ENCODE assay signal across 28 mouse cellular contexts in genomic region chr2:60646583-60646982, GRCm38 (mm10).
DNase-seq lines count a peak whose midpoint lies in the region; ATAC-seq and TF ChIP-seq lines count a peak whose summit lies in the region.
"Had no signal": no experiment of that assay in that cellular context is flagged by ENCODE, and none has a peak within 500 bp of the region (broad histone marks: within the 10 kb centered on the region; RNA-seq: fewer than 3 reads in every experiment).

No protein-coding gene starts in this region.

- TF ChIP-seq CTCF in hindbrain, postnatal 0 days (IDR thresholded peaks at IDR 0.05; ENCODE audit: low read depth): no peak
- no peak for TF ChIP-seq CTCF in brain, embryonic 14.5 days (IDR thresholded peaks at IDR 0.05; ENCODE audit: borderline replicate concordance, extremely low read depth, insufficient read depth, insufficient read length)

- H3K9me3 ChIP-seq in embryonic facial prominence, embryonic 12.5 days: no peaks in the 10 kb centered on the region
- H3K9me3 ChIP-seq in embryonic facial prominence, embryonic 10.5 days: no peaks in the 10 kb centered on the region
- H3K9me3 ChIP-seq in hindbrain, postnatal 0 days (ENCODE audit: low read length): no peaks in the 10 kb centered on the region
- no peaks in the 10 kb centered on the region for H3K9me3 ChIP-seq in hindbrain, embryonic 12.5 days (replicated peaks)
- H3K9me3 ChIP-seq: embryonic facial prominence, embryonic 13.5 days; forebrain, embryonic 15.5 days; heart, embryonic 12.5 days; hindbrain, embryonic 15.5 days; intestine, embryonic 15.5 days; limb, embryonic 12.5 days; midbrain, embryonic 10.5 days; stomach, embryonic 15.5 days had no signal

- ATAC-seq in embryonic facial prominence, embryonic 12.5 days (ENCODE audit: insufficient number of reproducible peaks, insufficient read depth, low FRiP score, low TSS enrichment): peak; percentile 64; the same call in 1 of the 2 replicates
- peak; percentile 56; the same call in 1 of the 2 replicates for ATAC-seq in hindbrain, postnatal 0 days
- ATAC-seq in hindbrain, embryonic 12.5 days (ENCODE audit: low FRiP score): no peak
- ATAC-seq: CD4-positive, CD25-positive, alpha-beta regulatory T cell, adult 4 months; forebrain, embryonic 15.5 days; intestine, embryonic 15.5 days; liver, postnatal 0 days; midbrain, embryonic 16.5 days had no signal

- no peak overlapping the region for H3K4me3 ChIP-seq in embryonic facial prominence, embryonic 12.5 days
- H3K4me3 ChIP-seq in embryonic facial prominence, embryonic 10.5 days: no peak overlapping the region
- H3K4me3 ChIP-seq in hindbrain, postnatal 0 days (ENCODE audit: low read length): no peak overlapping the region
- H3K4me3 ChIP-seq in hindbrain, embryonic 12.5 days: no peak overlapping the region
- H3K4me3 ChIP-seq: embryonic facial prominence, embryonic 13.5 days; forebrain, embryonic 15.5 days; heart, embryonic 12.5 days; hindbrain, embryonic 15.5 days; intestine, embryonic 15.5 days; layer of hippocampus, adult 2 months; limb, embryonic 12.5 days; midbrain, embryonic 10.5 days; stomach, embryonic 15.5 days had no signal

- no peaks in the 10 kb centered on the region for H3K27me3 ChIP-seq in embryonic facial prominence, embryonic 12.5 days
- no peaks in the 10 kb centered on the region for H3K27me3 ChIP-seq in embryonic facial prominence, embryonic 10.5 days (replicated peaks; ENCODE audit: low read depth, poor library complexity, severe bottlenecking)
- no peaks in the 10 kb centered on the region for H3K27me3 ChIP-seq in hindbrain, postnatal 0 days (ENCODE audit: insufficient read depth, low read length)
- no peaks in the 10 kb centered on the region for H3K27me3 ChIP-seq in hindbrain, embryonic 12.5 days
- H3K27me3 ChIP-seq: embryonic facial prominence, embryonic 13.5 days; forebrain, embryonic 15.5 days; heart, embryonic 12.5 days; hindbrain, embryonic 15.5 days; intestine, embryonic 15.5 days; limb, embryonic 12.5 days; stomach, embryonic 15.5 days had no signal

- TF ChIP-seq POLR2A in brain, embryonic 14.5 days (IDR thresholded peaks at IDR 0.05; ENCODE audit: borderline replicate concordance, extremely low read depth, insufficient read depth, insufficient read length, poor library complexity, severe bottlenecking): no peak

- no peak for DNase-seq in embryonic facial prominence, embryonic 10.5 days (ENCODE audit: low spot score)
- DNase-seq in hindbrain, postnatal 0 days (ENCODE audit: low spot score): peak; percentile 27
- peak; percentile 32 for DNase-seq in brain, embryonic 14.5 days (ENCODE audit: low read depth)
- DNase-seq in gastrocnemius, postnatal 25 days: peak; percentile 31
- no peak for DNase-seq in thymus, postnatal 14 days
- DNase-seq: adrenal gland, postnatal 14 days; cerebellum, adult 9-10 months; heart, postnatal 10 days; kidney, adult 8-10 months; liver, postnatal 0 days; lung, postnatal 10 days; right cerebral cortex, postnatal 4 days; thymus, adult 18-20 months; thymus, postnatal 4 days had no signal

- no peak overlapping the region for H3K9ac ChIP-seq in embryonic facial prominence, embryonic 12.5 days
- no peak overlapping the region for H3K9ac ChIP-seq in hindbrain, postnatal 0 days (replicated peaks; ENCODE audit: low read length)
- no peak overlapping the region for H3K9ac ChIP-seq in hindbrain, embryonic 12.5 days
- H3K9ac ChIP-seq: embryonic facial prominence, embryonic 13.5 days; forebrain, embryonic 15.5 days; heart, embryonic 12.5 days; hindbrain, embryonic 15.5 days; intestine, embryonic 15.5 days; limb, embryonic 12.5 days; liver, postnatal 0 days; stomach, embryonic 15.5 days had no signal

- 81% methylated on average over 6 of the region's 6 CpGs for WGBS in embryonic facial prominence, embryonic 12.5 days
- 89% methylated on average over 6 of the region's 6 CpGs for WGBS in embryonic facial prominence, embryonic 10.5 days
- WGBS in hindbrain, postnatal 0 days: 60% methylated on average over 6 of the region's 6 CpGs
- WGBS in hindbrain, embryonic 12.5 days: 86% methylated on average over 6 of the region's 6 CpGs

- no peak overlapping the region for H3K4me2 ChIP-seq in embryonic facial prominence, embryonic 12.5 days (replicated peaks)
- H3K4me2 ChIP-seq in hindbrain, postnatal 0 days (ENCODE audit: low read depth, low read length): no peak overlapping the region
- H3K4me2 ChIP-seq in hindbrain, embryonic 12.5 days (replicated peaks): no peak overlapping the region
- H3K4me2 ChIP-seq: embryonic facial prominence, embryonic 13.5 days; forebrain, embryonic 15.5 days; heart, embryonic 12.5 days; hindbrain, embryonic 15.5 days; intestine, embryonic 15.5 days; limb, embryonic 12.5 days; liver, embryonic 11.5 days; stomach, embryonic 15.5 days had no signal

- H3K27ac ChIP-seq in embryonic facial prominence, embryonic 12.5 days: no peak overlapping the region
- H3K27ac ChIP-seq in embryonic facial prominence, embryonic 10.5 days (replicated peaks): no peak overlapping the region
- H3K27ac ChIP-seq in hindbrain, postnatal 0 days: no peak overlapping the region
- no peak overlapping the region for H3K27ac ChIP-seq in hindbrain, embryonic 12.5 days
- H3K27ac ChIP-seq: embryonic facial prominence, embryonic 13.5 days; forebrain, embryonic 15.5 days; hindbrain, embryonic 15.5 days; intestine, embryonic 15.5 days; layer of hippocampus, adult 2 months; limb, embryonic 12.5 days; midbrain, embryonic 10.5 days; stomach, embryonic 15.5 days had no signal

- H3K36me3 ChIP-seq in embryonic facial prominence, embryonic 12.5 days: no peaks in the 10 kb centered on the region
- H3K36me3 ChIP-seq in embryonic facial prominence, embryonic 10.5 days (replicated peaks): no peaks in the 10 kb centered on the region
- H3K36me3 ChIP-seq in hindbrain, postnatal 0 days (ENCODE audit: insufficient read depth, low read length): no peaks in the 10 kb centered on the region
- H3K36me3 ChIP-seq in hindbrain, embryonic 12.5 days: no peaks in the 10 kb centered on the region
- H3K36me3 ChIP-seq: embryonic facial prominence, embryonic 13.5 days; forebrain, embryonic 15.5 days; heart, embryonic 12.5 days; hindbrain, embryonic 15.5 days; intestine, embryonic 15.5 days; limb, embryonic 12.5 days; midbrain, embryonic 10.5 days; stomach, embryonic 15.5 days had no signal

- H3K4me1 ChIP-seq in embryonic facial prominence, embryonic 12.5 days: 0 out of 2 replicates have a peak, but pooled peaks cover 3% of the 10 kb centered on the region
- H3K4me1 ChIP-seq in embryonic facial prominence, embryonic 10.5 days: no peaks in the 10 kb centered on the region; the same call in 1 of the 2 replicates
- H3K4me1 ChIP-seq in hindbrain, postnatal 0 days (ENCODE audit: insufficient read depth, low read length): no peaks in the 10 kb centered on the region
- peaks cover 7% of the 10 kb centered on the region; the same call in 1 of the 2 replicates for H3K4me1 ChIP-seq in hindbrain, embryonic 12.5 days
- H3K4me1 ChIP-seq: embryonic facial prominence, embryonic 13.5 days; forebrain, embryonic 15.5 days; intestine, embryonic 15.5 days; midbrain, embryonic 10.5 days; stomach, embryonic 15.5 days had no signal

Comparison
In these comparisons a context has a peak if more than half of its experiments do, and no peak if none do; other contexts are left out.
1. DNase-seq: peak in hindbrain, postnatal 0 days (single experiment), brain, embryonic 14.5 days (single experiment) and gastrocnemius, postnatal 25 days (single experiment); none in embryonic facial prominence, embryonic 10.5 days (single experiment) and thymus, postnatal 14 days (single experiment).